Mouse (Mus musculus) T-helper 17 cell (primary cell): Measurements from ENCODE around the gene Nova2.

Experiments used
- in situ Hi-C, 2 experiments: fragments of 300-600 bp; cut with MboI, MseI; formaldehyde crosslinking; loops; 1 replicate in 1 of 2; 2 replicates in 1 of 2; pipeline ENCODE4 v1.15.1; 2025; ENCODE audit warnings: high pct_unique_total_duplicates in 2 of 2

The Nova2 gene

GRCm38 (mm10) chr7:19007026-19007977 is 81.6 kb downstream of the Nova2 start:
- in situ Hi-C loops = no loop called here

GRCm38 (mm10) chr7:19010581-19010980 is 84.9 kb downstream of the Nova2 start:
- in situ Hi-C loops = no loop called here

GRCm38 (mm10) chr7:19012025-19012621 is 86.4 kb downstream of the Nova2 start:
- in situ Hi-C loops = no loop called here

GRCm38 (mm10) chr7:19012882-19013281 is 87.2 kb downstream of the Nova2 start:
- in situ Hi-C loops = no loop called here

GRCm38 (mm10) chr7:19014452-19014851 is 88.8 kb downstream of the Nova2 start:
- in situ Hi-C loops = no loop called here
